Mouse (Mus musculus) naive thymus-derived CD4-positive, alpha-beta T cell, adult 5 months (primary cell): Measurements from ENCODE around the gene Gys2. TPM values are rescaled to one million over a fixed set of nuclear protein-coding genes. Genes with fewer than 3 reads are reported as not detected.

Source experiments
- polyA plus RNA-seq: library from polyadenylated mRNA; unstranded; fragments of 100-300 nt; shearing (Covaris generic); gene quantifications from one replicate; pipeline ENCODE4 v1.2.1, GENCODE M21; 2017

The Gys2 gene
- not detected for polyA plus RNA-seq

DNA sequence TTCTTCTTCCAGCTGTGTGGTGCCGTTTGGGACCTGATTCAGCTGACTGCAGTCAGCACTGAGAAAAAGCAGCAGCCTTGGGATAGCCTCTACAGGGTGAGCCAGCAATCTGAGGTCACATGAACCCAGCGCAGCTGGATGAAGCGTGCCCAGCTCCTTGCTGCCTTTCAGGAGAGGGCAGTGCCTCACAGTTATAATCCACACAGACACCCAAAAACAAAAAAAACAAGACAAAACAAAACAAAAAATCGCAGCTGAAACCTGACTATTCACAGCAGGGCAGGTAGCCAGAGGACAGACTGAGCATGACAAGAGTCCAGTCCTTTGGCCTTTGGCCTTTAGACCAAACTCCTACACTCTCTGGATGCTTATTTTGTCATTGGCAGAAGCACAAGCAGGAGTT, at the start of gene Gys2:
Gys2 (minus strand) TSS at position 309 of the 403 bp plus-strand sequence.

DNA sequence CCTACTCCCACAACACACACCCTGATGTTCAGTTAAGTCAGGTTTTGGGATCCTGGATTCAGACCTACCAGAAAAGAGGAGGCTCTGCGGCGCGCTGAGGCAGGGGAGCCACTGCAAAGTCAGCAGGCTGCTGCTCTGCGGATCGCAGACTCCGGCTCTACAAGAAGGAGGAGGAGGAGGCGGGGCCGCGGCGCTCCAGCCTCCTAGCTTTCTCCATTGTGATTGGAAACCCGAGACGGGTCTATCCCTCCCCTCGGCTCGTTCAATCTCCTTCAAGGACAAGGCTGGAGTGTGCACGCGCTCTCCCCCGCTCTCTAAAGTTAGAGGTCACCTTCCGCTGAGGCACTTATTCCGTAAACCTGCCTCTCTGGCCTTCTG, 34.9 kb upstream of the Gys2 start, which contains the start of gene Ldhb:
Ldhb (minus strand) TSS at position 173 of the 378 bp plus-strand sequence.

DNA sequence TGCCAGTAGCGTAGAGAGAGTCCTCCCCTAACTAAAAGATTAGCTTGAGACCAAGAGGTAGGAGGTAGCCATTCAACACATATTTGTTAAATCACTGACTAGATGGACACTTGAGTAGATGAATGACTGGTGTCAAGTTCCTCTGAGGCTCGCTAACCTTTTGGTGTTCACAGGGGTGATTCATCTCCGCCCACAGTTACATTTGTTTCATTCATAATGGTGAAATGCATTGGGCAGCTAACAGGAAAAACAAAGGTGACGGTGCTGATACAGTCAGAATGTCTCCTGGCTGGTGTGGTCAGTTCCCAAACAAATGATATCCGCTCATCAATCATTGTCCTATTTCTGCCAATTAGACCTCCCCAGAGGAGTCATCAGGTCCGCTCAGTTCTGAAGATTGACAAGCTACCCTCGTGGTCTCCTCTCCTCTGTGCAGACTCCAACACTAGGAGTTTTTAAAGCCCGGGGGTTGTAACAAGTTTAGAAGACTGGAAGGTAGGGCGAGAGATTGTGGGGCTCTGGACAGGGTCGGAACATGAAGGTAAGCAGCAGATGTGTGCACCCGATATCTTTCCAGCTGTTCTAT, 59.9 kb downstream of the Gys2 start, which contains the start of gene Spx:
Spx (plus strand) TSS at position 536 of the 586 bp plus-strand sequence.

DNA sequence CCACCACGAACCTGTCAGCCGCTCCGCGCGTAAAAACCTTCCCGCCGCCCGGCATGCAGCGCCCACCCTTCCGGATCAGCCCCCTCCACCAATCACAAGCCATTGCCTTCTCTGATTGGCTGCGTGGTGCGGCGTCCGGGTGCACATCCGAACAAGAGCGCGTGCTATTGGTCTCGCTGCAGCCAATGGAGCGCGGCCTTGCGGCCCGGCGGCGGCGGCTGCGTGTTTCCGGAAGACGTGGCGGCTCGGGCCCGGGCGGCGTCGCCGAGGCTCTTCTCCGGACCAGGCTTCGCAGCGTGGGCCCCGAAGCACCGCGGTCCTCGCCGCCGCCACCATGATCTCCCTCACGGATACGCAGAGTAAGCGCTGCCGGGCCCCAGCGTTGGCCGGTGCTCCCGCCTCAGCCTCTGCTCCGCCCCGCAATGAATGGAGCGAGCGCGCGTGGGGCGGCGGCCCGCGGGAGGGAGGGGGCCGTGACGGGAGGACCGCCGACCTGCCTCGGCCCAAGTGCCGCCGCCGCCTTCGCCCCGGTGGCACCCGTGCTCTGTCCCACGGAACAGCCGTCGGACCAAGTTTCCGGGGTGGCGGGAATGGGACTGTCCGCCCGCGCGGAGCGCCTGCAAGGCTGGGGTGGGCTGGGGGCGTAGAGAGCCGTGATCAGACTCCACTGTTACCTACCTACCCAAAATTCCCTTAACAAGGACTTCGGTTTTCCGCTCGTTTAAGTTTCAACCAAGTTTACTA, 85.7 kb downstream of the Gys2 start, which contains the start of the genes Recql and Golt1b:
Recql (minus strand) TSS at position 77 of the 744 bp plus-strand sequence.
Golt1b (plus strand) TSS at position 211 of the 744 bp plus-strand sequence.

Other genes starting within 250 kb of the Gys2 start
- gene Iapp, start 174.7 kb downstream of the Gys2 start, polyA plus RNA-seq, result not detected
- gene Slco1a5, start 150.1 kb downstream of the Gys2 start, polyA plus RNA-seq, result not detected
- gene Pyroxd1, start 127.5 kb downstream of the Gys2 start, polyA plus RNA-seq, result 20.3 TPM
- 43.9 TPM for gene Recql, start 86.0 kb downstream of the Gys2 start, polyA plus RNA-seq
- 30.9 TPM for gene Golt1b, start 85.9 kb downstream of the Gys2 start, polyA plus RNA-seq
- gene Spx, start 59.7 kb downstream of the Gys2 start, polyA plus RNA-seq, result not detected
- gene Ldhb, start 34.8 kb upstream of the Gys2 start, polyA plus RNA-seq, result 66.7 TPM
- gene Kcnj8, start 98.5 kb upstream of the Gys2 start, polyA plus RNA-seq, result 0.17 TPM
- gene Abcc9, start 229.2 kb upstream of the Gys2 start, polyA plus RNA-seq, result not detected